Mouse (Mus musculus) embryonic stem cell, embryonic (primary cell): ENCODE data around the gene Naa10.

Source experiments
- CTCF ChIA-PET, 4 experiments: fragments of 300-600 bp in 2 of 4; fragments of 350-600 bp in 2 of 4; sonication (Branson Sonifier 250); formaldehyde crosslinking; loops; one replicate each; lab custom pipeline; 2022; ENCODE audit warnings: inconsistent platforms in 2 of 4; lab: Charles Lee
- POLR2A ChIA-PET, 4 experiments: fragments of 300-600 bp in 2 of 4; fragments of 350-600 bp in 2 of 4; sonication (Branson Sonifier 250); formaldehyde crosslinking; loops; one replicate each; lab custom pipeline; 2022; ENCODE audit warnings: antibody characterized with exemption in 4 of 4, inconsistent platforms in 1 of 4; lab: Charles Lee

Naa10 gene

GRCm38 (mm10) chrX:73921823-73922549 lies at the start of gene Naa10, which contains the start of gene Arhgap4:
Gene Naa10, minus strand, starts transcription at chrX:73921944.
Gene Arhgap4, minus strand, starts transcription at chrX:73921870.
- ChIA-PET POLR2A (interaction anchor here (0.6 to 15.1 kb wide), 36 partner anchors 7 to 507 kb away, joined by 3 to 334 read pairs (median 4); partner anchors contain the start of genes Renbp (in 3 of the 4), Hcfc1 (in 2 of the 4), Rpl10 (in 2 of the 4) and Abcd1 (in 1 of the 4)), CTCF (interaction anchor here in 3 of 4 experiments (0.8 to 1.2 kb wide), 6 partner anchors 9 to 124 kb away, joined by 3 to 4 read pairs (median 3); partner anchors contain the start of gene Renbp (in 2 of the 3))

DNA sequence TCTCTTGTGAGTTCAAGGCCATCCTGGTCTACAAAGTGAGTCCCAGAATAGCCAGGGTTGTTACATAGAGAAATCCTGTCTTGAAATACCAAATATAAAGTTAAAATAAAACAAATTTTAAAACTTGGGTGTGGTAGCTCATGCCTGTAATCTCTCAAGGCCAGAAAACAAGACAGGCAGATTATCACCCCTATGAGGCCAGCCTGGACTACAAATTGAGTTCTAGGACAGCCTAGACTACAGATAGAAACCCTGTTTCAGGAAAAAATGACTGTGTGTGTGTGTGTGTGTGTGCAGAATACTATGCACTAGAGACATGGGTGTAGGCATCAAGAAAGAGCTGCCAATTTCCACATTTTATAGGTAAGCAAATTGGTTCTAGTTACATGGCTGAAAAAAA lies 49.0 kb upstream of the Naa10 start:
- CTCF ChIA-PET, result no interaction called here
- POLR2A ChIA-PET, result interaction anchor here in 1 of 4 experiments (0.9 to 19.1 kb wide), 3 partner anchors 17 to 52 kb away, joined by 3 to 334 read pairs (median 199); partner anchors contain the start of genes Arhgap4, Naa10 and Renbp

GRCm38 (mm10) chrX:73969729-73970128 lies 48.0 kb upstream of the Naa10 start:
- ChIA-PET CTCF (no interaction called here), POLR2A (interaction anchor here in 1 of 4 experiments (0.9 to 19.1 kb wide), 4 partner anchors 16 to 301 kb away, joined by 3 to 334 read pairs (median 117); partner anchors contain the start of genes Arhgap4, Naa10, Renbp and Rpl10)

GRCm38 (mm10) chrX:73969167-73969566 lies 47.4 kb upstream of the Naa10 start:
- CTCF ChIA-PET, result no interaction called here
- POLR2A ChIA-PET, result interaction anchor here in 3 of 4 experiments (0.5 to 19.1 kb wide), 22 partner anchors 9 to 301 kb away, joined by 3 to 334 read pairs (median 20); partner anchors contain the start of genes Irak1 (in 3 of the 3), Arhgap4 (in 1 of the 3), Naa10 (in 1 of the 3) and Renbp (in 1 of the 3)

GRCm38 (mm10) chrX:73967177-73968075 lies 45.7 kb upstream of the Naa10 start:
- POLR2A ChIA-PET, result interaction anchor here in 3 of 4 experiments (0.6 to 19.1 kb wide), 92 partner anchors 8 to 1164 kb away, joined by 3 to 334 read pairs (median 5); partner anchors contain the start of genes Irak1 (in 3 of the 3), Renbp (in 3 of the 3), Rpl10 (in 3 of the 3) and Arhgap4 (in 2 of the 3)
- CTCF ChIA-PET, result interaction anchor here in 1 of 4 experiments (0.5 to 1.1 kb wide), 3 partner anchors 52 to 449 kb away, joined by 3 to 6 read pairs (median 3); partner anchors contain the start of gene Irak1

DNA sequence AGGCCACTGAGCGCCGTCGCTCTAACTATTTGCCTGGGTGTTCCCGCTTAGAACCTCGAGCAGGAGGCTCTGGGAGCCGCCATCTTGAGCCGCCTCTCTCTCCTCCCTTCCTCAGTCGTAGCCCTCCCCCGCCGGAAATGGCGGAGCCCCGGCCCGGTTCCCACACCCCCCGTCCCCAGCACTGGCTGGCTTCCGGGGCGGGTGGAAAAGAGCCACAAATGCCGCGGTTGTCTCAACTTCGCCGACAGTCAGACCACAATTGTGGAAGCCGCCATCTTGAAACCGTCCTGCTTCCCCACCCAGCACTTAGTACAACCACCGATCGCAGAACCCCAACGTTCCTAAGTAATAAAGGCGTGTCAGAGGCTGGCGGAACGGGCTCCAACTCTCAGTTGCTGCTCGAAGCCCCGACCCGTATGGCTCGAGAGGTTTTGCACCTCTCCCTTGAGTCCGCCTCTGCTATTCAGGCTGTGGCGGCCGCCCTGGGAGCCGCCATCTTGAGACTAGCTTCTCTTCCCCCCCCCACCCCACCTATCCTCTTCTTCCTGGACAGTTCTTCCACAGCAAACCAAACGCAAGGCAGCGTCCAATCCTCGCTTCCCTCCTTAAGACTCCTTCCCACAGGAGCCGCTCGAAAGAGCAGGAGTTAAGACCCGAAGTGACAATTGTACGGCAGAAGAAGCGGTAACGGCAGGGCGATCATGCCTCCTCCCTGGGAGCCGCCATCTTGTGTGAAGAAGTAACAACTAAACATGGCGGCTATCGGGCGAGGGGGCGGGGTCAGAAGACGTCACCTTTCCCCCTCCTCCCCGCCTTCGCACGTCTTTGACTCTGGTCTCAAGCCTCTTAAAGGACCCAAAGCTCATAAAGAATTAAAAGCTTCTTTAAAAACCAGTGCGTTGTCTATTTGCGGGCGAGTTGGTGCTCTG lies 44.8 kb upstream of the Naa10 start, which contains the start of gene Hcfc1:
Gene Hcfc1, minus strand, starts transcription at position 110 of the 929 bp plus-strand sequence.
- CTCF ChIA-PET, result interaction anchor here in 1 of 4 experiments (1.1 kb wide), 1 partner anchor 57 kb away, joined by 3 read pairs; the partner anchor contains the start of gene Irak1

DNA sequence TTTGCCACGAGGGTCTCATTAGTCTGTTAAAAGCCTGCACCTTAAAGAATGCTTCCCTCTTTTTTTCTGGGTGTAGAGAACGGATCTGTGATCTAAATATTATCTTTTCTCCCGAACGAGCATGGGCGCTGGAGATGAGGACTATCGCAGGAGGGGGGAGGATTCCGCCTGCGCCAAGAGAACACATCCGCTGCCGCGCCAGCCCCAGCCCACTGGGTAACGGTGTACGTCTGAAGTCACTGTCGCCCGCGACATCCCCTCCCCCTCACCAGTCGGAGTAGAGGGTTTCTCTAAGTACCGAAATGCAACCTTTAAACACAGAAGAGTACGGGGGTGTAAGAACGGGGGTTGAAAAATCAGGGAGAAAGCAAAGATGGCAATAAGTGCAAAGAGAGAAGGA lies 43.6 kb upstream of the Naa10 start:
- ChIA-PET POLR2A (interaction anchor here (0.5 to 19.1 kb wide), 23 partner anchors 11 to 305 kb away, joined by 3 to 334 read pairs (median 20); partner anchors contain the start of genes Renbp (in 2 of the 4), Rpl10 (in 2 of the 4), Abcd1 (in 1 of the 4) and Arhgap4 (in 1 of the 4)), CTCF (no interaction called here)

More for the DNA sequence above, 44.8 kb upstream of the Naa10 start, which contains the start of gene Hcfc1:
- POLR2A ChIA-PET, result interaction anchor here (0.6 to 19.1 kb wide), 91 partner anchors 8 to 1164 kb away, joined by 3 to 334 read pairs (median 5); partner anchors contain the start of genes Irak1 (in 3 of the 4), Renbp (in 3 of the 4), Rpl10 (in 3 of the 4) and Abcd1 (in 2 of the 4)

DNA sequence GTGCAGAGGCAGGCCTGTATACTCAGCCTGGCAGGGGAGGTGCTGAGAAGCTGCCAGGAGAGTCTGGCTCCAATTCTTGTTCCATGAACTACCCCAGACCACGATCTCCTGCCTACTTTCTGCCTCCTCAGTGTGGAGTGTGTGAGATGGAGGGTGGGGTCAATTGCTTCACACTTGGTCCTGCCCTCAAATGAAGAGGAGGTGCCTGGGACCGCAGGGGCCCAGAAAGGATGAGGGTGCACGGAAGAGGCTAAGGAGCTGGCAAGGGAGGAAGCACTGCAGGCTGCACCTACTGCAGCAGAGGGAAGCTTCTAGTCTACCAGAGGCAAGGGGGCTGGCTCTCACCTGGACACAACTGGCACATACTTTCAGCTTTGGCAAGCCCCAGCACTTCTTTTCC lies 42.6 kb upstream of the Naa10 start:
- ChIA-PET POLR2A (interaction anchor here (0.5 to 19.1 kb wide), 35 partner anchors 9 to 429 kb away, joined by 3 to 334 read pairs (median 4); partner anchors contain the start of genes Arhgap4 (in 2 of the 4), Naa10 (in 2 of the 4), Renbp (in 2 of the 4) and Rpl10 (in 2 of the 4)), CTCF (interaction anchor here in 1 of 4 experiments (0.5 to 0.6 kb wide), 2 partner anchors 59 to 1709 kb away, joined by 3 to 6 read pairs; no protein-coding TSS in a partner anchor)

DNA sequence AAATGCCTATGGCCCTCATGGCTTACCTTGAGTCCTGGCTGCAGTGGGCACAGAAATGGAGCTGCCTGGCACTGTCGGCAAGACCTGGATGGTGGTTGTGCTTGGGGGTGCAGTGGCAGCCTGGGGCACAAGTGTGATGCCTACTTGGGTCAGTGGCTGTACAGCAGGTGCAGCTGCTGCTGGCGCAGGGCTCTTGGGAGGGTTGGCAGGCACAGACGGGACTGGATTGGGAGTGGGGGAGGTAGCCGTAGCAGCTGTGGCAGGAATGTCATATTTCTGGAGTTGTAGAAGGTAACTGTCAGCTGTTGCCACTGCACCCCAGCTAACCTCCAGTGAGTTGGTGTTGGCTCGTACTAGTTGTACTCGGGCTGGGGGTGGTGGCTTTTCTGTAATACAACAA lies 33.2 kb upstream of the Naa10 start:
- ChIA-PET CTCF (interaction anchor here in 1 of 4 experiments (0.5 to 0.6 kb wide), 2 partner anchors 24 to 283 kb away, joined by 3 read pairs; partner anchors contain the start of gene Renbp), POLR2A (interaction anchor here in 3 of 4 experiments (0.7 to 19.1 kb wide), 14 partner anchors 9 to 315 kb away, joined by 3 to 334 read pairs (median 4); partner anchors contain the start of genes Hcfc1 (in 2 of the 3), Renbp (in 2 of the 3), Arhgap4 (in 1 of the 3) and Irak1 (in 1 of the 3))

DNA sequence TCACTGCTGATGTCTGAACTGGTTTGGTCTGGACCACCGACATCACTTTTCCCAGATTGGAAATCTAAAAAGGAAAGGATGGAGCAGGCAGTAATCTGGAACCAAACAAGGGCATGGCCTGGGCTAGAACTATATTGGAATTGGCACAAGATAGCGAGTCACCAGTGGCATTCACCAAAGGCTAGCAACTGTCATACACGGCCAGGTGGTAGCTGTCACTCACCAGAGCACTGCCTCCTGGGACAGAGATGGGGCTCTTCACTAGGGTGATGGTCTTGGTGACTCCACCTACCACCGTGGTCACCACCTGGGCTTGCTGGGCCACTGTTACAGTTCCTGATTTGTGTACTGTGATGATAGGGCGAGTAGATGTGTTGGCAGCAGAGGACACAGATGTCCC lies 30.9 kb upstream of the Naa10 start:
- CTCF ChIA-PET, result no interaction called here
- POLR2A ChIA-PET, result interaction anchor here in 3 of 4 experiments (0.7 to 19.1 kb wide), 9 partner anchors 10 to 38 kb away, joined by 3 to 334 read pairs (median 4); partner anchors contain the start of genes Renbp (in 2 of the 3), Arhgap4 (in 1 of the 3), Hcfc1 (in 1 of the 3) and Naa10 (in 1 of the 3)

- ChIA-PET CTCF (interaction anchor here in 2 of 4 experiments (0.6 to 1.1 kb wide), 4 partner anchors 19 to 151 kb away, joined by 3 to 4 read pairs (median 3); partner anchors contain the start of gene Renbp (in 1 of the 2)), POLR2A (interaction anchor here in 3 of 4 experiments (0.6 to 13.8 kb wide), 21 partner anchors 9 to 478 kb away, joined by 3 to 279 read pairs (median 4); partner anchors contain the start of genes Hcfc1 (in 2 of the 3), Renbp (in 2 of the 3), Arhgap4 (in 1 of the 3) and Naa10 (in 1 of the 3))
Measured at GRCm38 (mm10) chrX:73949341-73949740, 27.6 kb upstream of the Naa10 start.

GRCm38 (mm10) chrX:73948647-73949046 lies 26.9 kb upstream of the Naa10 start:
- CTCF ChIA-PET, result interaction anchor here in 2 of 4 experiments (0.6 to 1.1 kb wide), 3 partner anchors 75 to 150 kb away, joined by 3 to 5 read pairs (median 4); no protein-coding TSS in a partner anchor
- POLR2A ChIA-PET, result interaction anchor here in 3 of 4 experiments (0.6 to 13.8 kb wide), 21 partner anchors 8 to 959 kb away, joined by 3 to 296 read pairs (median 5); partner anchors contain the start of genes Renbp (in 2 of the 3), Arhgap4 (in 1 of the 3), Hcfc1 (in 1 of the 3) and Naa10 (in 1 of the 3)

- ChIA-PET POLR2A (interaction anchor here (0.9 to 13.8 kb wide), 15 partner anchors 8 to 231 kb away, joined by 3 to 296 read pairs (median 5); partner anchors contain the start of genes Arhgap4 (in 2 of the 4), Naa10 (in 2 of the 4), Renbp (in 2 of the 4) and Abcd1 (in 1 of the 4)), CTCF (interaction anchor here in 2 of 4 experiments (0.6 to 1.3 kb wide), 2 partner anchors 16 to 184 kb away, joined by 4 read pairs; partner anchors contain the start of gene Renbp (in 1 of the 2))
Measured at GRCm38 (mm10) chrX:73946896-73947295, 25.2 kb upstream of the Naa10 start.

- CTCF ChIA-PET, result no interaction called here
- POLR2A ChIA-PET, result interaction anchor here in 3 of 4 experiments (0.9 to 13.8 kb wide), 9 partner anchors 12 to 61 kb away, joined by 3 to 296 read pairs (median 5); partner anchors contain the start of genes Renbp (in 3 of the 3), Arhgap4 (in 2 of the 3), Hcfc1 (in 2 of the 3) and Naa10 (in 2 of the 3)
Measured at GRCm38 (mm10) chrX:73942294-73942693, 20.6 kb upstream of the Naa10 start.

DNA sequence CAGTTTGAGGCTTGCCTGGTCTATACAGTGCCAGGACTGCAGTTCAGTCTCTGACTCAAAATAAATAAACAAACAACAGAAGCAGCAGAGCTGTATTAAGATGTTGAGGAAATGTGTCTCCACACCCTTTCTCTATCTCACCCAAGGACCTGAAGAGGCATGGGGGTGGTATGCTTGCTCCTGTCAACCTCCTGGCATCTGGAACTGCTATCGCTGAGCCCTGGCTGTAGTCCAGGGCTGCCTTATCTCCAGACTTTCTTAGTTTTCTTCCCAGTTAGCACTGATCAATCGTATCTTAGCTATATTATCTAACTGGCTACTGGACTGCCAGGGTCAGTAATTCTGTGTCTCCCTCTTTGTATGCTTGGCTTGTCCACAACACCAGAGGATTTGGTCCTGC lies 20.1 kb upstream of the Naa10 start:
- CTCF ChIA-PET, result no interaction called here
- POLR2A ChIA-PET, result interaction anchor here in 3 of 4 experiments (0.9 to 13.8 kb wide), 8 partner anchors 11 to 167 kb away, joined by 3 to 296 read pairs (median 8); partner anchors contain the start of genes Renbp (in 3 of the 3), Arhgap4 (in 2 of the 3), Hcfc1 (in 2 of the 3) and Naa10 (in 2 of the 3)
